Mouse (Mus musculus) liver, adult 2 months (tissue): ENCODE measurements at regions not wholly inside any gene's neighbourhood (a gene's known extent, or its start where the extent isn't known, plus 50 kb on each side); places are given as distances from the start of the nearest gene placed in this dataset.

Source experiments
- CTCF ChIP-seq: fragments of 200-500 bp; IDR thresholded peaks from 2 replicates; pipeline ENCODE4 v1.5.1; 2011; ENCODE audit warnings: low read depth, low read length, control low read depth
- POLR2A ChIP-seq: fragments of 200-500 bp; IDR thresholded peaks from 2 replicates; pipeline ENCODE4 v1.6.1; 2011; ENCODE audit warnings: low read length, control low read depth; ENCODE audit not compliant: insufficient read depth; ENCODE audit errors: extremely low read depth

GRCm38 (mm10) chr8:117959501-117959900, 157.8 kb upstream of the Mphosph6 start:
- TF ChIP-seq CTCF = no peak
- TF ChIP-seq POLR2A = no peak
